Mouse (Mus musculus): ENCODE measurements at regions not wholly inside any gene's neighbourhood (a gene's known extent, or its start where the extent isn't known, plus 50 kb on each side); places are given as distances from the start of the nearest gene placed in this dataset.

- no peaks in the 10 kb centered on the region for H3K4me1 ChIP-seq
- no peaks in the 10 kb centered on the region for H3K27me3 ChIP-seq (replicated peaks)
- H3K4me2 ChIP-seq, result no peak overlapping the region
- no peak overlapping the region for H3K4me3 ChIP-seq
- no peak overlapping the region for H3K27ac ChIP-seq
- WGBS, result 81% methylated on average over 6 of the region's 6 CpGs
- no peak for ATAC-seq (replicated peaks)
- no peak overlapping the region for H3K9ac ChIP-seq
- H3K36me3 ChIP-seq (replicated peaks), result no peaks in the 10 kb centered on the region
- no peaks in the 10 kb centered on the region for H3K9me3 ChIP-seq
Measured at GRCm38 (mm10) chr9:46593444-46593843, 273.7 kb upstream of the 4931429L15Rik start.

- H3K27me3 ChIP-seq (replicated peaks), result no peaks in the 10 kb centered on the region
- no peaks in the 10 kb centered on the region for H3K36me3 ChIP-seq (replicated peaks)
- H3K4me1 ChIP-seq, result no peaks in the 10 kb centered on the region
- H3K27ac ChIP-seq, result no peak overlapping the region
- no peaks in the 10 kb centered on the region for H3K9me3 ChIP-seq
- no peak for ATAC-seq (replicated peaks)
- no peak overlapping the region for H3K9ac ChIP-seq
- no peak overlapping the region for H3K4me2 ChIP-seq
- 80% methylated on average over 7 of the region's 7 CpGs for WGBS
- H3K4me3 ChIP-seq, result no peak overlapping the region
Measured at GRCm38 (mm10) chr9:46592908-46593307, 273.1 kb upstream of the 4931429L15Rik start.

GRCm38 (mm10) chr9:46586818-46587217 lies 267.0 kb upstream of the 4931429L15Rik start:
- Histone ChIP-seq H3K4me2 (no peak overlapping the region), H3K27ac (no peak overlapping the region), H3K4me3 (no peak overlapping the region), H3K9me3 (no peaks in the 10 kb centered on the region), H3K36me3 (replicated peaks) (no peaks in the 10 kb centered on the region), H3K9ac (no peak overlapping the region), H3K27me3 (replicated peaks) (no peaks in the 10 kb centered on the region), H3K4me1 (no peaks in the 10 kb centered on the region)
- 73% methylated on average over 8 of the region's 8 CpGs for WGBS
- no peak for ATAC-seq (replicated peaks)

- H3K9me3 ChIP-seq, result no peaks in the 10 kb centered on the region; the same call in 1 of the 2 replicates
- H3K9ac ChIP-seq, result no peak overlapping the region
- no peak for ATAC-seq (replicated peaks)
- H3K36me3 ChIP-seq (replicated peaks), result no peaks in the 10 kb centered on the region
- H3K27ac ChIP-seq, result no peak overlapping the region
- no peak overlapping the region for H3K4me3 ChIP-seq
- WGBS, result 7% methylated on average over 4 of the region's 4 CpGs
- no peaks in the 10 kb centered on the region for H3K27me3 ChIP-seq (replicated peaks)
- no peaks in the 10 kb centered on the region for H3K4me1 ChIP-seq
- no peak overlapping the region for H3K4me2 ChIP-seq
Measured at GRCm38 (mm10) chr9:46581844-46582243, 262.1 kb upstream of the 4931429L15Rik start.

- H3K4me2 ChIP-seq, result no peak overlapping the region
- 90% methylated on average over 4 of the region's 4 CpGs for WGBS
- ATAC-seq (replicated peaks), result no peak
Measured at GRCm38 (mm10) chr9:46562301-46562700, 242.5 kb upstream of the 4931429L15Rik start.

GRCm38 (mm10) chr9:46558481-46558880 lies 238.7 kb upstream of the 4931429L15Rik start:
- Histone ChIP-seq H3K4me3 (no peak overlapping the region), H3K4me1 (peaks cover 14% of the 10 kb centered on the region), H3K27me3 (replicated peaks) (no peaks in the 10 kb centered on the region), H3K9me3 (no peaks in the 10 kb centered on the region), H3K4me2 (no peak overlapping the region), H3K36me3 (replicated peaks) (no peaks in the 10 kb centered on the region), H3K27ac (no peak overlapping the region), H3K9ac (no peak overlapping the region)
- 68% methylated on average over 5 of the region's 5 CpGs for WGBS
- no peak for ATAC-seq (replicated peaks)

More at GRCm38 (mm10) chr9:46562301-46562700, 242.5 kb upstream of the 4931429L15Rik start:
- Histone ChIP-seq H3K4me1 (no peaks in the 10 kb centered on the region), H3K27me3 (replicated peaks) (no peaks in the 10 kb centered on the region), H3K4me3 (no peak overlapping the region), H3K27ac (no peak overlapping the region), H3K36me3 (replicated peaks) (no peaks in the 10 kb centered on the region), H3K9ac (no peak overlapping the region), H3K9me3 (no peaks in the 10 kb centered on the region)

DNA sequence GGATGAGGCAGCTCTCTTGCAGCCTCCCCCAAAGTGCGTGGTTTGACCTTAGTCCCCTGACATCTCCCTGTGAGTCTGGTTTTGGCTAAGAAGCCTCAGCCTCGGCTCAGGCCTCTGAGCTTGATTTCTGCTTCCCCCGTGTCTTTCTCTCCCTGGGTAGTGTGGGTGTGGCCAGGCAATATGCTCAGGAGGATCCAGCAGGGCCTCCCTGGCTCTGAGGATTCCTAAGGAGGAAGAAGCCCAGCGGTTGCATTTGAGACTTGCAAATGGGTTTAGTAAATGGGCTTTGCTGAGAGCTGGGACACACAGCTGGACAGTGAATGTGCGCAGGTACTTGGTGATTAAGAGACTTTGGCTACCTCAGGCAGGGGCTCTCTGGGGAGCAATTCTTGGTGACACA lies 238.0 kb upstream of the 4931429L15Rik start:
- Histone ChIP-seq H3K27ac (no peak overlapping the region), H3K4me1 (peaks cover 14% of the 10 kb centered on the region), H3K9me3 (no peaks in the 10 kb centered on the region), H3K27me3 (replicated peaks) (no peaks in the 10 kb centered on the region), H3K4me3 (no peak overlapping the region), H3K36me3 (replicated peaks) (no peaks in the 10 kb centered on the region), H3K4me2 (no peak overlapping the region), H3K9ac (no peak overlapping the region)
- WGBS, result 45% methylated on average over 5 of the region's 5 CpGs
- ATAC-seq (replicated peaks), result no peak

- Histone ChIP-seq H3K27ac (peak overlapping the region; percentile 27; the same call in 1 of the 2 replicates), H3K36me3 (replicated peaks) (no peaks in the 10 kb centered on the region), H3K4me3 (no peak overlapping the region), H3K9me3 (no peaks in the 10 kb centered on the region), H3K4me1 (peaks cover 14% of the 10 kb centered on the region), H3K9ac (no peak overlapping the region), H3K27me3 (replicated peaks) (no peaks in the 10 kb centered on the region), H3K4me2 (no peak overlapping the region)
- WGBS, result 14% methylated on average over 6 of the region's 6 CpGs
- ATAC-seq (replicated peaks), result peak; percentile 48; the same call in 1 of the 2 replicates
Measured at GRCm38 (mm10) chr9:46555156-46555555, 235.4 kb upstream of the 4931429L15Rik start.

GRCm38 (mm10) chr9:46554586-46555152 lies 234.9 kb upstream of the 4931429L15Rik start:
- peak; percentile 63 for ATAC-seq (replicated peaks)
- no peaks in the 10 kb centered on the region for H3K36me3 ChIP-seq (replicated peaks)
- no peaks in the 10 kb centered on the region for H3K27me3 ChIP-seq (replicated peaks)
- no peaks in the 10 kb centered on the region for H3K9me3 ChIP-seq
- H3K4me2 ChIP-seq, result no peak overlapping the region
- WGBS, result 39% methylated on average over 6 of the region's 6 CpGs
- no peak overlapping the region for H3K4me3 ChIP-seq
- peaks cover 14% of the 10 kb centered on the region for H3K4me1 ChIP-seq
- H3K27ac ChIP-seq, result peak overlapping the region; percentile 27; the same call in 1 of the 2 replicates
- H3K9ac ChIP-seq, result no peak overlapping the region

- no peak for ATAC-seq (replicated peaks)
Measured at GRCm38 (mm10) chr9:46549416-46549815, 229.6 kb upstream of the 4931429L15Rik start.

DNA sequence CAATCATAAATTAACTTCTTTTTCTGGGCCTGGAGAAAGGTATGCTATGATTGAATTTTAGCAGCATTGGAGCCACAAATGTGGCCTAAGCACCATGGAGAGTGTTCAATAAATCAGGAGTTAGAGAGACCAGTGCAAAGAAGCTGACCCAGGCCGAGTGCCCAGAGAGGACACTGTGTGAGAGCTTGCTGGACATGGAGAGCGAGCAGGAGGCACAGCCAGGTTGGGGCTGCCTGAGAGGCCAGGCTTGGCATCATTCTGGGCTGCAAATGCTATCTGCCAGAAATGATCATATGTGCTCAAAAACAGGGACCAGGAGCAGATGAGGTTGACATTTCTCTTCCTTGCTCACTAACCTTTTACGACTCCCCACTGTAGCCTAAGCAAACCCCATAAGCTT lies 224.5 kb upstream of the 4931429L15Rik start:
- Histone ChIP-seq H3K36me3 (replicated peaks) (no peaks in the 10 kb centered on the region), H3K9me3 (no peaks in the 10 kb centered on the region), H3K27me3 (replicated peaks) (no peaks in the 10 kb centered on the region; the same call in 1 of the 2 replicates), H3K4me2 (no peak overlapping the region), H3K9ac (no peak overlapping the region), H3K4me1 (no peaks in the 10 kb centered on the region), H3K4me3 (no peak overlapping the region), H3K27ac (no peak overlapping the region)
- WGBS, result 89% methylated on average over 3 of the region's 3 CpGs
- no peak for ATAC-seq (replicated peaks)

More at GRCm38 (mm10) chr9:46549416-46549815, 229.6 kb upstream of the 4931429L15Rik start:
- Histone ChIP-seq H3K9me3 (no peaks in the 10 kb centered on the region), H3K27ac (no peak overlapping the region), H3K4me2 (no peak overlapping the region), H3K4me1 (no peaks in the 10 kb centered on the region; the same call in 1 of the 2 replicates), H3K27me3 (replicated peaks) (no peaks in the 10 kb centered on the region; the same call in 1 of the 2 replicates), H3K9ac (no peak overlapping the region), H3K4me3 (no peak overlapping the region), H3K36me3 (replicated peaks) (no peaks in the 10 kb centered on the region)
- 85% methylated on average over 4 of the region's 4 CpGs for WGBS

GRCm38 (mm10) chr9:46541001-46541400 lies 221.2 kb upstream of the 4931429L15Rik start:
- H3K9me3 ChIP-seq, result no peaks in the 10 kb centered on the region
- no peak for ATAC-seq (replicated peaks)
- 68% methylated on average over 2 of the region's 2 CpGs for WGBS

GRCm38 (mm10) chr9:46538616-46539015 lies 218.8 kb upstream of the 4931429L15Rik start:
- Histone ChIP-seq H3K9me3 (no peaks in the 10 kb centered on the region), H3K27me3 (replicated peaks) (no peaks in the 10 kb centered on the region), H3K9ac (no peak overlapping the region), H3K4me3 (no peak overlapping the region), H3K4me1 (no peaks in the 10 kb centered on the region), H3K4me2 (no peak overlapping the region), H3K27ac (no peak overlapping the region), H3K36me3 (replicated peaks) (no peaks in the 10 kb centered on the region)
- no peak for ATAC-seq (replicated peaks)
- WGBS, result 86% methylated on average over 4 of the region's 4 CpGs

More at GRCm38 (mm10) chr9:46541001-46541400, 221.2 kb upstream of the 4931429L15Rik start:
- Histone ChIP-seq H3K4me1 (no peaks in the 10 kb centered on the region), H3K27me3 (replicated peaks) (no peaks in the 10 kb centered on the region), H3K27ac (no peak overlapping the region), H3K4me2 (no peak overlapping the region), H3K9ac (no peak overlapping the region), H3K4me3 (no peak overlapping the region), H3K36me3 (replicated peaks) (no peaks in the 10 kb centered on the region)
